ENCODE assay signal across 10 mouse cellular contexts in the genomic region with DNA sequence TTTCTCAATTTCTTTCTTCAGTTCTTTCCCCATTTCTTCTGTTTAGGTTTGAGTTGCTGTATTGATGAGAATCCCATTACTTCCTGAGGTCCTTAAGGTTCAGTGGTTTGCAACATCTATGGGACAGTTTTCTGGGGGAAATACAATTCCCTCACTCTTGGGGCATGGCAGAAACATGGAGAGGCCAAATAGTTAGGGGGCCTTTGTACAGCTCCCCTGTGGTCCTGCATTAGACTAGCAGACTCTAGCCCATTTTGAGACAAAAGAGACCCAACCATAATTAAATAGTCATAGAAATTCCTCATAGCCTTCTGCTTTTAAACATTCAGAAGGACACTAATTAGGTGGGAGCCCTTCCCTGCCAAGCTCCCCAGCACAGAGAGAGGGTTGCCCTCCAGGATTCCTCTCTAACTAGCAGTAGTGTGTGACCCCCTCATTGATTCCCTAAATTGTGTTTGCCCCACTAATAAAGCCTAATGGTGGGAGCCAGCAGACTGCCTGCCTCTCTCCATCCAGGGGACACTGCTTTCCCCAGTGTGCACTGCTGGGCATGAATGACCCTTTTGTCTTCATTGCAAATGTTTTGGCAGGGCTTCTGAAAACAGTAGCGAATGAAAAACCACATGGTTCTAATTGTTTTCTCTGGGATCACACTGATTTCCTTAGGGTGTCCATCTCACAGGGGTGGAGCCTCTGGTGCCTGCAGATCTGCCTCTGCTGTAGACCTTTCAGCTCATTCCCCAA.
DNase-seq lines count a peak whose midpoint lies in the region; ATAC-seq and TF ChIP-seq lines count a peak whose summit lies in the region.
"Had no signal": no experiment of that assay in that cellular context is flagged by ENCODE, and none has a peak within 500 bp of the region (broad histone marks: within the 10 kb centered on the region; RNA-seq: fewer than 3 reads in every experiment).

No protein-coding gene starts in this region.

- H3K36me3 ChIP-seq in forebrain, embryonic 10.5 days (replicated peaks): no peaks in the 10 kb centered on the region
- H3K36me3 ChIP-seq in midbrain, postnatal 0 days (ENCODE audit: insufficient read depth, low read length): no peaks in the 10 kb centered on the region

- peak overlapping the region; percentile 66 for H3K27ac ChIP-seq in forebrain, embryonic 10.5 days
- no peak overlapping the region for H3K27ac ChIP-seq in midbrain, postnatal 0 days (ENCODE audit: low read depth, low read length)
- H3K27ac ChIP-seq: left cerebral cortex, adult 2 months had no signal

- WGBS in forebrain, embryonic 10.5 days: 0% methylated on average over 1 of the region's 1 CpGs
- WGBS in midbrain, postnatal 0 days: 10% methylated on average over 1 of the region's 1 CpGs

- peak; percentile 49; the same call in 1 of the 2 replicates for ATAC-seq in midbrain, postnatal 0 days (ENCODE audit: low FRiP score)

- no peaks in the 10 kb centered on the region for H3K9me3 ChIP-seq in forebrain, embryonic 10.5 days
- no peaks in the 10 kb centered on the region for H3K9me3 ChIP-seq in midbrain, postnatal 0 days (ENCODE audit: low read length)

- peaks cover 37% of the 10 kb centered on the region for H3K4me1 ChIP-seq in forebrain, embryonic 10.5 days
- H3K4me1 ChIP-seq in midbrain, postnatal 0 days (ENCODE audit: insufficient read depth, low read length): no peaks in the 10 kb centered on the region

- DNase-seq in cerebellum, adult 9-11 months: peak; percentile 6
- DNase-seq in cerebellum, postnatal 36 days: no peak
- peak; percentile 74 for DNase-seq in forebrain, embryonic 10.5 days (ENCODE audit: extremely low spot score, low spot score)
- peak; percentile 41 to 70 for DNase-seq in layer of hippocampus, adult 8-10 months (ENCODE audit: low spot score in 2 of 2)
- peak; percentile 55 for DNase-seq in midbrain, postnatal 0 days (ENCODE audit: low spot score)
- no peak for DNase-seq in adrenal gland, postnatal 25 days
- no peak for DNase-seq in urinary bladder, postnatal 4 days (ENCODE audit: low spot score in 2 of 2)
- DNase-seq in kidney, adult 8-10 months: no peak

- no peak for TF ChIP-seq CTCF in midbrain, postnatal 0 days (IDR thresholded peaks at IDR 0.05)

- H3K4me3 ChIP-seq in forebrain, embryonic 10.5 days: no peak overlapping the region
- no peak overlapping the region for H3K4me3 ChIP-seq in midbrain, postnatal 0 days (ENCODE audit: low read depth, low read length)
- H3K4me3 ChIP-seq: left cerebral cortex, adult 2 months had no signal

- no peak overlapping the region for H3K4me2 ChIP-seq in midbrain, postnatal 0 days (ENCODE audit: low read depth, low read length, poor library complexity, severe bottlenecking)
- H3K4me2 ChIP-seq: heart, embryonic 11.5 days had no signal

- H3K27me3 ChIP-seq in forebrain, embryonic 10.5 days (ENCODE audit: poor library complexity, severe bottlenecking): peaks cover 89% of the 10 kb centered on the region
- no peaks in the 10 kb centered on the region for H3K27me3 ChIP-seq in midbrain, postnatal 0 days (ENCODE audit: insufficient read depth, low read length)

- no peak overlapping the region for H3K9ac ChIP-seq in midbrain, postnatal 0 days (replicated peaks; ENCODE audit: low read length, poor library complexity, severe bottlenecking)

Comparison
In these comparisons a context has a peak if more than half of its experiments do, and no peak if none do; other contexts are left out.
1. DNase-seq: peak in cerebellum, adult 9-11 months (single experiment), forebrain, embryonic 10.5 days (single experiment), layer of hippocampus, adult 8-10 months (2 of 2) and midbrain, postnatal 0 days (single experiment); none in cerebellum, postnatal 36 days (0 of 2), adrenal gland, postnatal 25 days (single experiment), urinary bladder, postnatal 4 days (0 of 2) and kidney, adult 8-10 months (0 of 2).